Mouse (Mus musculus) liver (tissue): ENCODE data around the gene Vkorc1.

Source experiments
- DNase-seq: peaks from one replicate; pipeline ENCODE4 v3.0.0-alpha.2; 2020; ENCODE audit warnings: mixed read lengths

The Vkorc1 gene

GRCm38 (mm10) chr7:127875627-127876001 lies 19.8 kb downstream of the Vkorc1 start:
- DNase-seq: peak; percentile 88

- DNase-seq: no peak
Measured at GRCm38 (mm10) chr7:127874812-127875626, 20.4 kb downstream of the Vkorc1 start.

- DNase-seq: no peak
Measured at GRCm38 (mm10) chr7:127870136-127870821, 25.1 kb downstream of the Vkorc1 start.

- no peak for DNase-seq
Measured at GRCm38 (mm10) chr7:127869149-127869810, 26.1 kb downstream of the Vkorc1 start.

DNA sequence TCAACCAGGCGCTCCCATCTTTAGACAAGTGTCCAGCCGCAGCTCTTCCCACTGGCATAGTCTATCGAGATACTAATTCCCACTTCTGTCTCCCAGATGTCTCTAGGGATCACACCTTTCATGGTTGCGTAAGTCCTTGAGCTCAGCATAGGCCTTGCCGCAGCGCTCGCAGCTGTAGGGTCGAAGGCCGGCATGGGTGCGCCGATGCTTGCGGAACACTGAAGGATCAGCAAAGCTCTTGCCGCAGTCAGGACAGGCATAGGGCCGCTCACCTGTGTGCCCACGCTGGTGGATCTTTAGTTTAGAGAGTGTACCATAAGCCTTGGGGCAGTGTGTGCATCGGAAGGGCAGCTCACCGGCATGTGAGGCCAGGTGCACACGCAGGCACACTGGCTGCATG lies 27.8 kb downstream of the Vkorc1 start:
- DNase-seq: no peak

- no peak for DNase-seq
Measured at GRCm38 (mm10) chr7:127866434-127866833, 29.0 kb downstream of the Vkorc1 start.

DNA sequence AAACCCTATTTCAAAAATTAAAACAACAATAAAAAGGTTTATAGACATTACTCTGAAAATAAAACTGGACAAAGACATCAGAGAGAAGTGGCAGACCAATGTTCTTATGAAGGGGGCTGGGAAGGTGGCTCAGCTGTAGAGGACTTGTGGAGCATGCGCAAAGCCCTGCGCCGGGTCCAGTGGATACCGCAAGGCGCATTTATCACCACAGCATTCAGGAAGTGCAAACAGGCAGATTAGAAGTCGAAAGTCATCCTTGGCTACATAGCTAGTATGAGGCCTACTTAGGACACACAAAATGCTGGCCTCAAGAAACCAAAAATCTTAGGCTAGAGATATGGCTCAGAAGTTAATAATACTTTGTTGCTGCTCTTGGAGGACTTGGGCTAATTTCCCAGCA lies 37.2 kb downstream of the Vkorc1 start:
- DNase-seq: peak; percentile 52

DNA sequence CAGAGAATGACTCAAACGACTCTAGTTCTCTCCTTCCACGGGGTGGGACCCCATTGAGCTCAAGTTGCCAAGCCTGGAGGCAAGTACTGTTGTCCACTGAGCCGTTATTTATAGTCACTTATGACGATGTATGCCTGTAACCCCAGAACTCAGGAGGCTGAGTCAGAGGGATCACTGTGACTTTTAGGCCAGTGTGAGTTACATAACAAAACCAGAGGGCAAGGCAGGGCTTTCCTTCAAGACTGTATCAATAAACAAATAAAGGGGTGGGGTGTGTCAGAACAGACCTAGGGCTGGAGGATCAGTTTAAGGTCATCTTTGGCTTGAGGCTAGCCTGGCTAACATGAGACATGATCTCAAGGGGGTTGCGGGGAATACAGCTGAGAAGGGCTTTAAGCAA lies 44.5 kb downstream of the Vkorc1 start:
- no peak for DNase-seq

- DNase-seq: no peak
Measured at GRCm38 (mm10) chr7:127849973-127850875, 45.2 kb downstream of the Vkorc1 start.
